Mouse (Mus musculus) layer of hippocampus, adult 9-10 months (tissue): ENCODE data around the gene Atxn10.

Experiments
- DNase-seq: peaks from one replicate; pipeline ENCODE4 v3.0.0; 2022; ENCODE audit warnings: low spot score

Atxn10 gene

DNA sequence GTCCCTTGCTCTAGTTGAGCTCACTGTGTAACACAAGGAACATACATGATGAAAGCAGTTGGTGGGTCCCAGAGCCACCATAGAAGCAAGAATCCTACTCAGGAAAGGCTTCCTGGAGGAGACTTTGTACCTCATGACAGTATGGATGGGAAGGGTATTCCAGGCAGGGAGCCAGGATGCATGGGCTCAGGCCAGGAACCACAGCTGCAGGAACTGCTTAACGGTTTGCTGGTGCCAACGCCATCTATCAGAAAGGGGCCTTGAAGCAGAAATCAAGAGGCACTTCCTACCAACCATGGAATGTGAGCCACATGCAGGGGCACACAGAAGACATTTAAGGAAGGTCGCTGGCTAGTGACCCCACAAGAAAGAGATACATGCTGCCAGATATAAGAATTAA lies 138.7 kb downstream of the Atxn10 start:
- DNase-seq, result no peak

DNA sequence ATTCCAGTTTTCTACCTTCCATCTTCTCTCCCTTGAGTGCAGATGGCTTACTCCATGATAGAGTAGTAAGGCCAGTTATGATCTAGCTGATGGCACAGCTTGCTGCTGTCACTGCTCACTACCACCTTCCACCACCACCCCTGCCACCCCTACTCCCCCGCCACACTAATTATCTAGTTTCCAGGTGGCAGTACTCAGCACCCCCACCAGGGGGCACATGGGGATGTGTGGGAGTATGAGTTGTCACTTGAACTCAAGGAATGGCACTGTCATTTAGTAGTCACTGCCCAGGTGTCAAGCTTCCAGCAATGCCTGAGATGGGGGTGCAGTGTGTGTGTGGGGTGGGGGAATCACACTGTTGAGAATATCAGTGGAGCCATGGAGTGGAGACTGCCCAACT lies 141.5 kb downstream of the Atxn10 start:
- DNase-seq, result no peak

DNA sequence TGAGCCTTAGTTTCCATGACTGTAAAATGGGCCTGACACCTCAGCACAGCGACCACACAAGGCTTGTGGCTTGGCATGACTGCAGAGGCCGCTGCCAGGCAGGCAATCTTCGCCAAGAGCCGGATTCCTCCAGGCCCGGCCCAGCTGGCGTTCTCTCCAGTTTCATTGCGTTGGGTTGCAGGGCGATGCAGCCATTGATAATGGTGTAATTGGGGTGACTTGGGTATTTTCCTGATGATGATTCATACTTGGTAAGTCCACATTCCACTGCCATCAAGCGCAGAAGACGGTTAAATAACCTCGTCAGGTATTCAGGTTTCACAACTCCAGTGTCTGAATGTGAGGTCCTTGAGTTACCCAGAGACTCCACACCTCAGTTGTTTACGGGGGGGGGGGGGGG lies 143.3 kb downstream of the Atxn10 start:
- DNase-seq, result no peak

DNA sequence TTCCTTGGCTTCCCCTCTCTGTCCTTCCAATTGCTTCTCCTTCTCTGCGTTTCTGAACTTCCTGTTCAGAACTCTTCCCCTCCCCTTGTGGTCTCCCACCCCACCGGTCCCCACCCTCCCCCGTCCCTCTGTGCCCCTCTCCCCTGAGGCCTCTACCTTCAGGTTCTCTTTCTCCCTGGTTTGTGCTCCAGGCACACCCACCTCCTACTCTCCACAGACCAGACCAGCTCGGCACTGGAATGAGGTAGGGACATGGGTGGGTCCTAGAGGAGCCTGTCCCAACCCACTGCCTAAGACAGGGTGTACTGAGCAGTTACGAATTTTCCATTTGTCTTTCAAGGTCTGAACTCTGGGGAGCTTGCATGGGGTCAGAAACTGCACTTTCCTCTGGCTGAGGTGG lies 143.9 kb downstream of the Atxn10 start:
- DNase-seq, result no peak

DNA sequence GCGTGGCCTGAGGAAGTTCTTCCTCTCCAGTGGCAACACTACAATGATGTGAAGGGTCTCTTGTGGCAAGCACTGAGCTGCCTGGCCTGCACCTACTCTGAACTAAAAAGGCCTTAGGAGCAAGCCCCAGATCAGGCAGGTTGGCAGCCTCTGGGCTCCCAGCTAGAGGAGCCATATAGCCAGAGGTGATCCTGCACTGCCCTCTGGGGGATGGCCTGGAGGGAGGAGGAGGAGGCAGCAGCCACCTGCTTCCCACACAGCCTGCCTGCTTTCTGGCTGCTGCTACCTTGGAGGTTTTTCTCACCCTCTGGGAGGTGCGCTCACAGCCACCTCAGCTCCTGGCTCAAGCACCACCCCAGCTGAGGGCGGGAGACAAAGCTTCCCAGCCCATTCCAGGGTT lies 144.6 kb downstream of the Atxn10 start:
- DNase-seq, result no peak

DNA sequence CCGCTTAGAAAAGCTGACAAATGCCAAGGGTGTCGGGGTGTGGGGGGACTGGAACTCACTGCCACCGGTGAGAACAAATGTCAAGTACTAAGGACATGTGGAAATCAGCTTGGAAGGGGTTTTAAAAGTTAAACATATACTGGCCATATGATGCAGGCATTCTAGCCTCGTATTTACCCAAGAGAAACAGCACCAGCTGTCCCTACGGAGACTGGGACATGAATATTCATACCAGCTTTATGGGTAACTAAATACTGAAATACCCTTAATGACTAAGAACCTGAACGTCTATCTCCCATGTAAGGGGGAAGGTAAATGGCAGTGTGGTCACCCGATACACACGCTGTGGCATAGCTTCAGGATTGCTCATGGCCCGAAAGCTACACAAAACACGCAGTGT lies 152.9 kb downstream of the Atxn10 start:
- no peak for DNase-seq

DNA sequence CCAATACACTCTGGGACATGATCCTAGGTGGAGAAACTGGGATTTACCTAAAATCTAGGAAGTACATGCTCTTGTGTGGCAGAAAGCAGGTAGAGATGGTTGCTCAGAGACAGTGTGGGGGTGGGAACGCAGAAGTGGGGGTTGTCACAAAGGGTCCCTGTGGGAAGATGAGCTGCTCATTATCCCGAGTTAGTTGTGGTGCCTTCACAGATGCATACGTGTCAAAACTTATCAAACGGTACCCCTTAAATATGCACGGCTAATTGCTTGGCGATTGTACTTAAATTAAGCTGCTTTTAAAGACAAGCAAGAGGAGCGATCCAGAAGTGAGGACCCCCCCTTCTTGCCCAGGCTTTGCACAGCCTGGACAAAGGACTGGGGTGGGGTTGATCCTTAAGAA lies 153.7 kb downstream of the Atxn10 start:
- DNase-seq, result no peak

DNA sequence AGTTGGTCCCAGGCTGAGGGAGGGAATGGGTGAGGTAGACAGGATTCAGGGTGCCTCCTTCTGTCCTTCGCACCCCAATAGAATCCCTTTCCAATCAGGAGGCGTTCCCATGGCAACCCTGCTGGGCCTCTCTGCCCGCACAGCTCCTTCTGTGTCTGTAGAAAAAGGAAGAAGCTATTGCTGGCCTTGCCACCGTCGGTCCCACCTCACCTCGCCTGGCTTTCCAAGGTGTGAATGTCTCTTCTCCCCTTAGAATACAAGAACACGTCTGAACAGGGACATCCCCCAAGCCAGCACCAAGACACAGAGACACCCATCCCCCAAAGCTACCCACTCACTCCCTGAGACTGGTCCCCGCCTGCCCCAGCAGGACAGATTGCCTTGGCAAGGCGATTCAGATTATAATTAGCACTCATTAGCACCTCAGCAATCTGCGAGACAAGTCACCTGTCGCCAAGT lies 158.1 kb downstream of the Atxn10 start:
- DNase-seq, result peak; percentile 51

DNA sequence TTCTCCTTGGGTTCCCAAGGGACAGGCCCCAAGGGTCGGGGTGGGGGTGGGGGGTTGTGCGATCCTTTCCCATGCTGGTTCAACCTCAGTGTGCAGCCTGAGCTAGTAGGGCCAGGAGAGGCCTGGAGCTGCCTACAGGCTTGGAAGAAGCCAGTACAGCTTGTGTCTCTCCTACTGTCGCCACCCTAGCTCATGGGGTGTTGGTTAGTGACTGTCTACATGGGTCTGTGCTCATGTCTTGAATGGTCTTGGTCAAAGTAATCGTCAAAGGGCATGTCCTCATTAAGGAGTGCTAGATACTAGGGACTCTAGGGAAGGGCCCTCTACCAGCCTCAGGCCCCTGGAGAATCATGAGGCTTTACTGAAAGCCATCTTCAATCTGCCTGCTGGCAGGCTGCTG lies 161.5 kb downstream of the Atxn10 start:
- no peak for DNase-seq

DNA sequence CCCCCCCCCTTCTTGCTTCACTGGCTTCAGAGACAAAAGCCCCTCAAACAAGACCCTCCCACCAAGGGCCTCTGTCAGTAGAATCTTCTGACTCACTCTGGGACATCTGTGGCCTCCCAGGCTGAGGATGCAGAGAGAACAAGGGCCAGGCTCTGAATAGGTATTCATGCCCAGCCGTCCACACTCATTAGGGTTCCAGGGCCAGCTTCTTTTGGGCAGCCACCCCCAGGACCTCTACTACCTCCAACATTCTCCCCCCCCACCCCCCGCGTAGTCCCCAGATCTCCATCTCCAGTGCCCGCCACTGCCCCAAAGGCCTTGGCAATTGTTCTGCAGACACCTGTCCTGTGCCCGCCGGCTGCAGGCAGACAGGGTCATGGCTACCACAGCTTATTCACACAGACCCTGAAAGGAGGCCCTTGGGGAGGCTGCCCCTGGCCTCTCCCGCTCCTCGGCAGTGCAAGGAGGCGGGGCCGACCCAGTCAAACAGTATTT lies 162.0 kb downstream of the Atxn10 start:
- DNase-seq, result no peak

DNA sequence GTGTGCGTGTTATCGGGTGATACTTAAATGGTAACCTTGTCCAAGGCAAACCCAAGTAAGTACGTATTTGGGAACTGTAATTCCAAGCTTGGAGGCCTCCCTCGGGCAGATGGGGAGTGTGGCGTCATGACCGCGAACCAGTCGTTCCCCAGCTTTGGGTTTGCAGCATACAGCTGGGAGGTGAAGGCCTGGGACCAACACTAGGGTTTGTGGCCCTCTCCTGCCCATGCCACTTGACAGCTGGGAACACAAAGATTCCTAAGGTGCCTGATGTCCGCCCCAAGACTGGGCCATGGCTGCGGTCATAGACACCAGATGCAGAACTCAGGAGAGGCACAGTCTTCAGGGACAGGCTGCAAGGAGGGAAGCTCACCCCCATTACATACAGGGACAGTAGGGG lies 164.2 kb downstream of the Atxn10 start:
- DNase-seq, result no peak

DNA sequence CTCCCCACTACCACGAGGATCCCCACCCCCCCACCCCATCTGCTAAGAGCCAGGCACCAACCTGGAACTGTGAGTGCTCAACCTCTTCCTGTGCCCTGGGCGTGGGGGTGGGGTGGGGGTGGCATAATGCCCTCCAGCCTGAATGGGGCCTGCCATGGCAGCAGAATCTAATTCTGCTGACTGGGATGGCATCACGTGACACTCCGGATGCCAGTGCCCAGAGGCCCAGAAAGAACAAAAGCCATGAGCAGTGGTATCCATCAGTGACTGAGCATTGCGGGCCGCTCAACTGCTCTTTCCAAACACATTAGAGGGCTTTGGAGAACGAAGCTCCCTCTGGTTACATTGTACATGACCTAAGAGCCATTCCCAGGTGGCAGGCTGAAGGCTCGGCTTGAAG lies 167.1 kb downstream of the Atxn10 start, which contains the start of gene 7530416G11Rik:
7530416G11Rik (minus strand) TSS at position 101 of the 400 bp plus-strand sequence.
- no peak for DNase-seq

DNA sequence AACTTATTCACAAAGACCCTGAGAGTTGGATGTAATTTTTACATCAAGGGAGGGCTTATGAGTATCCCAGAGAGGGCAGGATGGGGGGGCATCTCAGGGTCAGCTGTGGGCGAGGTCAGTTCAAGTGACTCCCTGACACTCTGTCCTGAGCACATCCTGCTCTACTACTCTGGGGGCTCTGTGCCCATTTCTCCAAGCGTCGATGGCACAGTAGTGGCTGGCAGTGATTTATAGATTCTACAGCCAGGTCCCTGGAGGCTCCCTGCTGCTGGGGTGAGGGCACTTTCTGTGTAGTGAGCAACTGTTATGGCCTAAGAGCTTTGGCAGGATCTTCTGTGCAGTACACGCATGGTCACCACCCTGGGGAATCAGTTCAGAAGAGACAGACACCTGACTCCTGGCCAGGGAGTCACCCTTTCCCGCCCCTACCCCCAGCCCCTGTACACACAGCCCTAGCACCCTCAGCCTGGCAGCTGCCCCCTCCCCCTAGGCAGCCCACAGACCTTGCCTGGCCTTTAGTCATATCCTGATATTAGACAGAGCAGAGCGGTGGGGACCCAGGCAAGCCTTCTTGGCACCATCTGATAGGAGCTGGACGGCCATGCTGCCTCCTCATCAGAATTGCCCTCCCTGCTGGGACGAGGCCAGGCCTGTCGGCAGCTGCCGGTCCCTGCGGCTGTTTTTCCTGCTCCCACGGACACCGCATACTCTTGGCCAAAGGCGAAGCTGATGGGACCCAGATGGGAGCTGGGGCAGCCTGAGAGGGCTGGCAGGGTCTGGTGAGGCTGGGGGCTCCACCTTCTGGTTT lies 169.3 kb downstream of the Atxn10 start:
- DNase-seq, result no peak

DNA sequence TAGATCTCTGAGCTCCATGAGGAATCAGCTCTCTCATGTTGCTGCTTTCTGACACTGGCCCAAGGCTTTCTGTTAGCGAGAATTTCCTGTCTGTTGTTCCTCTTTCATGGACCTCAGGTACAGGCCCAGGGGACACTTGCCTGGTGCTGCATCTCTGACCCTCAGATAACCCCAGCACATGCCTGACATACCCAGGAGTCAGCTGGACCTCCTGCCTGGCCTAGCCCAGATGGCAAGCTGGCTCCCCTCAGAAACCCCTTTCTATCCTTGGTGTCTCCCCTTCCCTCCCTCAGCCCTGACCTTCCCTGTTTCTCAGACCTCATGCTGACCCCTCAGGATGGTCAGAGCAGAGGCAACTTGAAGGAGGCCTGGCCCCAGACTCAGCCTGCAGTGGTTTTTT lies 170.6 kb downstream of the Atxn10 start:
- no peak for DNase-seq

DNA sequence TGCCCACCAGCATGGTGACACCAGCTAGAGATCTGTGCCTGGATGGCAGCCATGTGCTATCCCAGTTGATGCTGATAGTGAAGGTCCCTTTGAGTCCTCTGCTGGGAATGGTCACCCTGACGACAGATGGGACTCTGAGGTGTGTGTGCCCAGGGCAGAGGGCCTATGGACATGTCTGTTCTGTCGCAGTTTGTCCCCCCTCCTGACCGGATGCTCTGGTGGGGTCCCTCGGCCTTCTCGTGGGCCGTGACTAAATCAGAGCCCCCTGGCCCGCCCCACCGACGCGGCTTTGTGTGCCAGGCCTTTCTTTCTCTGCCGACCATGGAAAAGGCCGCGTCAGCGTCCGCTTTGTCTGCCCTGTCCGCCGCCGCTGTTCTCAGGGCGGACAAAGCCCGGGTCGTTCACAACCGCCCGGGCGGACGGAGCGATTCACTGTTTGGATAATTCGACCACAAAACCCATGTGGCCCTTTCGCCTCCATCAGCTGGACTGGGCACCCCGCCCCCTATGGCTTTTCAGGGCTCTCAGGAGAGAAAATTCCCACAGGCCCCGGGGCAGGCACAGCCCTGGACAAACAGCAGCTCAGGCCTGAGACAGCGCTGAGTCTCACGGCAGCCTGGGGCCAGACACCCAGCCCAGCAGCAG lies 171.4 kb downstream of the Atxn10 start:
- DNase-seq, result no peak
